Mouse (Mus musculus) MEL (cell line): Measurements from ENCODE around the gene Foxo6.

Source experiments
- BHLHE40 ChIP-seq: IDR thresholded peaks from 2 replicates; pipeline ENCODE4 v1.6.1; 2012; ENCODE audit warnings: low read depth, mild to moderate bottlenecking, inconsistent platforms, low read length, improper control_type of control experiment, borderline replicate concordance
- CTCF ChIP-seq, 3 experiments: IDR thresholded peaks in 2 of 3; conservative IDR thresholded peaks in 1 of 3; 2 replicates each; pipeline ENCODE4 v1.5.1; 2011 to 2012; ENCODE audit warnings: low read length in 3 of 3, low read depth in 2 of 3, mild to moderate bottlenecking in 2 of 3, improper control_type of control experiment in 1 of 3, inconsistent platforms in 1 of 3, mixed read lengths in 1 of 3, moderate library complexity in 1 of 3; ENCODE audit not compliant: control insufficient read depth in 1 of 3, insufficient read depth in 1 of 3, poor library complexity in 1 of 3, severe bottlenecking in 1 of 3
- EP300 ChIP-seq, 2 experiments: IDR thresholded peaks; 2 replicates each; pipeline ENCODE4 v1.6.1; 2011; ENCODE audit warnings: improper control_type of control experiment in 2 of 2, low read length in 2 of 2, low read depth in 1 of 2, mild to moderate bottlenecking in 1 of 2
- GABPA ChIP-seq: IDR thresholded peaks from 2 replicates; pipeline ENCODE4 v1.6.1; 2012; ENCODE audit warnings: low read depth, mild to moderate bottlenecking, inconsistent platforms, low read length, improper control_type of control experiment, moderate library complexity
- GATA1 ChIP-seq: IDR thresholded peaks from 2 replicates; pipeline ENCODE4 v1.6.1; 2011; ENCODE audit warnings: low read depth, low read length, improper control_type of control experiment
- HCFC1 ChIP-seq: IDR thresholded peaks from 2 replicates; pipeline ENCODE4 v1.6.1; 2012; ENCODE audit warnings: low read depth, mild to moderate bottlenecking, inconsistent platforms, low read length, improper control_type of control experiment, moderate library complexity
- MEF2A ChIP-seq: IDR thresholded peaks from 2 replicates; pipeline ENCODE4 v1.6.1; 2014; ENCODE audit warnings: low read depth, mild to moderate bottlenecking, inconsistent platforms, low read length, improper control_type of control experiment; ENCODE audit not compliant: poor library complexity, insufficient replicate concordance, severe bottlenecking; ENCODE audit errors: extremely low read depth
- MYC ChIP-seq: IDR thresholded peaks from 2 replicates; pipeline ENCODE4 v1.6.1; 2011; ENCODE audit warnings: low read depth, mild to moderate bottlenecking, low read length, improper control_type of control experiment, moderate library complexity
- NRF1 ChIP-seq: IDR thresholded peaks from 2 replicates; pipeline ENCODE4 v1.6.1; 2014; ENCODE audit warnings: low read depth, mild to moderate bottlenecking, inconsistent platforms, low read length, improper control_type of control experiment, moderate library complexity; ENCODE audit not compliant: poor library complexity, insufficient read depth, severe bottlenecking
- POLR2A ChIP-seq, 2 experiments: IDR thresholded peaks; 2 replicates each; pipeline ENCODE4 v1.6.1; 2011 to 2012; ENCODE audit warnings: low read length in 2 of 2, mild to moderate bottlenecking in 2 of 2, control low read depth in 1 of 2, improper control_type of control experiment in 1 of 2, low read depth in 1 of 2, moderate library complexity in 1 of 2; ENCODE audit not compliant: control insufficient read depth in 1 of 2, insufficient read depth in 1 of 2, poor library complexity in 1 of 2
- TBP ChIP-seq: IDR thresholded peaks from 2 replicates; pipeline ENCODE4 v1.8.0; 2011; ENCODE audit warnings: low read depth, low read length, improper control_type of control experiment
- USF1 ChIP-seq: IDR thresholded peaks from 2 replicates; pipeline ENCODE4 v1.6.1; 2014; ENCODE audit warnings: low read depth, mild to moderate bottlenecking, inconsistent platforms, low read length, improper control_type of control experiment, moderate library complexity
- ZMIZ1 ChIP-seq: IDR thresholded peaks from 2 replicates; pipeline ENCODE4 v1.6.1; 2012; ENCODE audit warnings: low read depth, mild to moderate bottlenecking, inconsistent platforms, low read length, improper control_type of control experiment, moderate library complexity

- TF ChIP-seq CTCF (IDR thresholded peaks at IDR 0.05 in 2 of 3, conservative IDR thresholded peaks at IDR 0.05 in 1 of 3; ENCODE audit: control insufficient read depth in 1 of 3, insufficient read depth in 1 of 3, low read depth in 2 of 3, low read length in 3 of 3, poor library complexity in 1 of 3, severe bottlenecking in 1 of 3) (no peak), MYC (no peak), USF1 (no peak), BHLHE40 (no peak), POLR2A (IDR thresholded peaks at IDR 0.05; ENCODE audit: control insufficient read depth in 1 of 2, insufficient read depth in 1 of 2, low read depth in 1 of 2, low read length in 2 of 2, poor library complexity in 1 of 2) (no peak), ZMIZ1 (no peak), NRF1 (no peak), MEF2A (no peak), GABPA (no peak), HCFC1 (no peak), TBP (no peak), GATA1 (no peak), EP300 (IDR thresholded peaks at IDR 0.05; ENCODE audit: low read depth in 1 of 2, low read length in 2 of 2) (no peak)
Observed at GRCm38 (mm10) chr4:120314571-120314970, 27.4 kb upstream of the Foxo6 start.
